Mouse (Mus musculus): ENCODE results near the gene Maats1. TPM values are rescaled to one million over a fixed set of nuclear protein-coding genes. Genes with fewer than 3 reads are reported as not detected.

Gene Maats1
- total RNA-seq, 2 experiments from 2014 or later: 0.10 TPM

GRCm38 (mm10) chr16:38248331-38248961 is 93.5 kb downstream of the Maats1 start:
- no peak for DNase-seq
- intact Hi-C loops (cut with DNase I): no loop called here

Other genes starting within 250 kb of the Maats1 start
- not detected for gene Nr1i2, start 47.3 kb downstream of the Maats1 start, total RNA-seq (2021)
- 100 to 1,000 TPM; 227 to 256 TPM for gene Cox17, start 4.8 kb upstream of the Maats1 start, total RNA-seq (2021)
- gene Gm21987, start 4.9 kb upstream of the Maats1 start, total RNA-seq (2021): 1 to 10 TPM in 1 of 2 experiments, not detected in 1; 1.2 TPM
- gene Popdc2, start 20.1 kb upstream of the Maats1 start, total RNA-seq (2021): 100 to 1,000 TPM; 542 to 580 TPM
- gene Pla1a, start 91.0 kb upstream of the Maats1 start, total RNA-seq (2021): 10 to 100 TPM; 10.4 to 13.6 TPM
- gene Adprh, start 110.6 kb upstream of the Maats1 start, total RNA-seq (2021): 10 to 100 TPM; 26.6 to 27.7 TPM
- gene Cd80, start 113.4 kb upstream of the Maats1 start, total RNA-seq (2021): under 1 TPM; 0.33 to 0.37 TPM
- gene Timmdc1, start 180.5 kb upstream of the Maats1 start, total RNA-seq (2021): 10 to 100 TPM; 62.1 to 62.6 TPM
- 10 to 100 TPM; 10.9 to 11.4 TPM for gene Poglut1, start 208.1 kb upstream of the Maats1 start, total RNA-seq (2021)
- gene Tmem39a, start 216.6 kb upstream of the Maats1 start, total RNA-seq (2021): 10 to 100 TPM; 24.6 to 29.9 TPM

All from heart, postnatal 14 days (tissue).